Mouse (Mus musculus): Measurements from ENCODE around the gene Olfr796.

Olfr796 gene

DNA sequence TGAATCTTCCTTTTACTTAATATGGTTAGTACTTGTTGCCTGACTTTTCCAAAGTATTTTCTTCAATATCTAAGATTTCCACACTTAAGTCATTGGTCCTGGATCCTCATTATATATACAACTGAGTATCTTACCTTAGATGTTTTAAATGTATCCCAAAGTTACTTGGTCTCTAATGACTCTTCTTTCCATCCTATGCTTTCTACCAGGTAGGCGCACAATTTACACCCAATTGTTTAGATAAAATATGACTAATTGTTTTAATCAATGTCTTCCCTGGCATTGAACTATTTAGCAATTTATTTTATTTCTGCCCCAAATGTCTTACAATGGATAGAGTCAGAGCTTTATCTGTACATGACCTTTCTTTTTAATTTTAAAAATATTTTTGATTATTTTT, at the start of gene Olfr796:
Olfr796 (minus strand) TSS at position 101 of the 400 bp plus-strand sequence.
- DNase-seq (ENCODE audit: extremely low spot score, low spot score) = no peak

DNA sequence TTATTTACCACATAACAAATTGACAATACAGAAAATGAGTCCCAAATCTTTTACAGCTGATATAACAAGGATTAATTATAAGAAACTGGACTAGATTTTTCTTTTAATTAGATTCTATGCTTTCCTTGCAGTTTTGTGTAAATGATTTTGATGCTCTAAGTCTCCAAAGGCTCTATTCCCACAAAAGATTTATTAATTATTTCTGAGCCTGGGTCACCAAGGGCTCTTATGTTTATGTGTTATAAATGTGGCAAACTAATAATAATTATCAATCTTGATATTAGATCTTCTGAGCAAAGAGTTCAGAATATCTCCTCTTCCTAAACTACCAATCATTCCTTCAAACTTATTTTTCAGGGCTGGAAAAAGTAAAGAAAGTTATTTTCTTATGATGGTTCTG, 45.0 kb upstream of the Olfr796 start, which contains the start of gene Olfr800:
Olfr800 (plus strand) TSS at position 301 of the 400 bp plus-strand sequence.
- DNase-seq (ENCODE audit: extremely low spot score, low spot score) = no peak

DNA sequence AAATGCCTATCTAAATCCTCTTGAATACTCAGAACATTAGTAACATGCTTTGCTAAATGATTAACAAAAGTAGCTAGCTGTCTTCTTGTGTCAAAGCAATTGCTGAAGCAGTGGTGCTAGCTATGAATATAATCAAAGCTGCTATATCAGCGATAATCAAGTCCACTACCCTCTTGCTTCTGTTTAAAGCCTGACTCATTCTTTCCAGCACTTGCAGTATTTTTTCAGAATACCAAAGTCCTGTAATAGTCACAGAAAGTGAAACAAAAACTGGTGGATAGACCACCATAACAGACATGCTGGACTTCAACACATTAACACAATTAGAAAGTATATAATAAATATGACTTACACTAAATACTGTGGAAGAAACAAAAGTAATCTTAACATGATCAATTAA, 39.4 kb upstream of the Olfr796 start:
- DNase-seq (ENCODE audit: extremely low spot score, low spot score) = no peak

DNA sequence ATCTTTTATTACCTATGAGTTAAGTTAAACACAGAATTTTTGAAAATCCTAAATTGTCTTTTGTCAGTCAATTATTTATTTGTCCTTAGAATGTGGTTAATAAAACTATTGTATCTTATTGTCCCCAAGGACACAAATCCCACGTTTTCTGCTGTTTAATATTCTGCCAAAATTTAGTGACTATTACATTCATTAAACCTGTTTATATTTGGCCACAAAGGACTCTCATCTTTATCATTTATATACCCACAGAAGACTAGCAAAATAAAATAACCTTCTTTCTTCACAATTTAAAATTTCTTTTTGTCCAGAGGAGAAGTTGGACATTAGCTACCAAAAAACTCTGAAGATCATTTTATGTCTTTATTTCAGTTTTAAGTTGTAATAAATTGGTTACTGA, 24.8 kb upstream of the Olfr796 start, which contains the start of gene Olfr799:
Olfr799 (plus strand) TSS at position 301 of the 400 bp plus-strand sequence.
- no peak for DNase-seq (ENCODE audit: extremely low spot score, low spot score)

DNA sequence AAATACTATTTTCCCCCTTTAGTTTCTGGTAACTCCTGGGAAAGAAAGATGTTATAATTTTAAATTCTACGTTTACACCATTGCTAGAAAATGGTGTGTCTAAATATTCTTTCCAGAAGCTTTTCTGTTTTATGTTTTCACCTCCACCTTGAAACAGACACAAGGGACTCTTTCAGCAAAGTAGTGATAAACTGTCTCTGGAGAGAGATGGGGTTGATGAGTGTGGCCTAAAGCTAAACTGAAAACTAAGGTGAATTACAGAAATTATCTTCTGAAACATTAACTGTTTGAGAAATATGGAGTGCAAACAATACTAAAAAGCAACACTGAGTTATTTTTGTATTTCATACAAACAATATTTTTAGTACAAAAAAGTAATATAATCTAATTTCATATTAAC, 15.5 kb upstream of the Olfr796 start, which contains the start of gene Olfr798:
Olfr798 (minus strand) TSS at position 101 of the 400 bp plus-strand sequence.
- DNase-seq (ENCODE audit: extremely low spot score, low spot score) = no peak

DNA sequence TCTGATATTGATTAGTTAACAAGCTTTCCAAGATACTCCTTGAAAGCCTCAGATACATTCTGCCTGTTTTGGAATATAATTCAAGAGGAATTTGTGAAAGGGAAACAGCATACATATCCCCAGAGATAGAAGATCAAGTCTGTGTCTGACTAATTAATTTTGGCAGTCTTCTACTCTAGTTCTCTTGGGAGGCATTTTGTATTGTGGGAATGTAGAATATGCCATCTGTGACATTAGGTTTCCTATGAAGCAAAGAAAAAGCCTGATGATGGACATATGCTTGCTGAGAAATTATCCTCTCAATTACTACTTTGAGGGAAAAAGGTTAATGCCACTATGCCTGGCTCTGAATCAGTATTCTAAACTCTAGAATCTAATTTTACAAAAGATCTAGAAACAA, 10.9 kb upstream of the Olfr796 start:
- DNase-seq (ENCODE audit: extremely low spot score, low spot score) = no peak

DNA sequence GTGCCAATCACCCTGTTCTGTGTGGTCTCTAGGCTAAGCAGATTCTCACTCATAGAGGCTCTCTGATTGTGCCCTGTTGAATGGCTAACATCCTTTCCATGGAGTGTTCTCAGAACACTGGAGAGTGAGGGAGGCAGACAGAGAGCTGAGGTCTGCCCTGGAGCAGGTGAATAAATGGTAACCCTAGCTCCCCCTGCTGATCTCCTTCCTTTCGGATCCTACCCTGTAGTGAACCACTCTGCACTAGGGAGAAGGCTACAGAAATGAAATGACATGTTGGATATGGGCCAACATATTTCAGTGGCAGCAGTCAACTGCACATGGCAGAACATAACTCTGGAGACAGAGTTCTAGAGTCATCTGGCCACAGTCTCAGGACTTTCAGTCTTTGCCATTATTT, 9.4 kb upstream of the Olfr796 start:
- no peak for DNase-seq (ENCODE audit: extremely low spot score, low spot score)

DNA sequence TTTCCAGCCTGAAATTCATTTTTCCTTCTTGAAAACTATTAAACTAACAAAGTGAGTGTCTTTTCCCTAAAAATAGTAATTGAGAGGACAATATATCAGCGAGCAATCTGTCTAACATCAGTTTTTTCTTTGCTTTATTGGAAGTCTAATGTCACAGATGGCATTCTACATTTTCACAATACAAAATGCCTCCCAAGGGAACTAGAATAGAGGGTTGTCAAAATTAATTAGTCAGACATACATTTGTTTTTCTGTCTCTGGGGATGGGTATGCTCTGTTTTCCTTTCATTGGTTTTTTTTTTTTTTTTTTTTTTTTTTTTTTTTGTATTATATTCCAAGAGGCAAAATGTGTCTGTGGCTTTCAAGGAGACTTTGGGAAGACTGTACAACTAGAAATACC, 35.3 kb downstream of the Olfr796 start:
- no peak for DNase-seq (ENCODE audit: extremely low spot score, low spot score)

DNA sequence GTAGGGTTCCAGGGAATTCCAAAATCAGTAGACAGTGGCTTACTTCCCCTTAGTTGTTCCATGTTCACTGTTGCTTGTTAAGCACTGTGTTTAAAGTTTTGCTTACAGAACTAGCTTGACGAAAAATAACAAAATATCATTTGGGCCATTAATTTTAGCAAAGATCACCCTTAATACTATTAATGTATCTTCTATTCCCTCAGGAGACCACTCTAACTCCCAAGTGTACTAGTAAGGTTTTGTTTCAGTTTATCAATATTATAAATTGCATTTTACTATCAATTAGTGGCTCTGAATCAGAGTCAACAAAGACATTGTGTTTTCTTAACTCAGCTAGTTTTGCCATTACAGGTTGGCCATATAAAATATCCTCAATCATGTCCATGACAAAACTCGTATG, 45.0 kb downstream of the Olfr796 start, which contains the start of gene Olfr794:
Olfr794 (plus strand) TSS at position 301 of the 400 bp plus-strand sequence.
- no peak for DNase-seq (ENCODE audit: extremely low spot score, low spot score)
